Mouse (Mus musculus) brain, embryonic 14.5 days (tissue): ENCODE data around the gene Prss41.

Source experiments
- CTCF ChIP-seq: fragments of 200-500 bp; IDR thresholded peaks from 2 replicates; pipeline ENCODE4 v1.5.1; 2012; ENCODE audit warnings: inconsistent platforms, mild to moderate bottlenecking, moderate library complexity, borderline replicate concordance; ENCODE audit not compliant: insufficient read depth, insufficient read length; ENCODE audit errors: extremely low read depth
- POLR2A ChIP-seq: fragments of 200-500 bp; IDR thresholded peaks from 2 replicates; pipeline ENCODE4 v1.6.1; 2012; ENCODE audit warnings: mild to moderate bottlenecking, inconsistent platforms, borderline replicate concordance; ENCODE audit not compliant: poor library complexity, insufficient read depth, insufficient read length, severe bottlenecking; ENCODE audit errors: extremely low read depth

GRCm38 (mm10) chr17:23807918-23808317 is 36.1 kb downstream of the Prss41 start:
- no peak for TF ChIP-seq CTCF
- TF ChIP-seq POLR2A = no peak
